Mouse (Mus musculus) olfactory bulb, adult 2 months (tissue): ENCODE results near the gene Acvr2a.
A peak's percentile ranks its signal among the peaks of the same experiment; 100 is the strongest.

Experiments used
- CTCF ChIP-seq: fragments of 200-500 bp; IDR thresholded peaks from 2 replicates; pipeline ENCODE4 v1.5.1; 2012; ENCODE audit warnings: low read depth, mild to moderate bottlenecking, low read length, moderate library complexity; ENCODE audit not compliant: insufficient read depth
- POLR2A ChIP-seq: fragments of 200-500 bp; IDR thresholded peaks from 2 replicates; pipeline ENCODE4 v1.6.1; 2012; ENCODE audit warnings: mild to moderate bottlenecking, low read depth, low read length, moderate library complexity; ENCODE audit not compliant: insufficient read depth

DNA sequence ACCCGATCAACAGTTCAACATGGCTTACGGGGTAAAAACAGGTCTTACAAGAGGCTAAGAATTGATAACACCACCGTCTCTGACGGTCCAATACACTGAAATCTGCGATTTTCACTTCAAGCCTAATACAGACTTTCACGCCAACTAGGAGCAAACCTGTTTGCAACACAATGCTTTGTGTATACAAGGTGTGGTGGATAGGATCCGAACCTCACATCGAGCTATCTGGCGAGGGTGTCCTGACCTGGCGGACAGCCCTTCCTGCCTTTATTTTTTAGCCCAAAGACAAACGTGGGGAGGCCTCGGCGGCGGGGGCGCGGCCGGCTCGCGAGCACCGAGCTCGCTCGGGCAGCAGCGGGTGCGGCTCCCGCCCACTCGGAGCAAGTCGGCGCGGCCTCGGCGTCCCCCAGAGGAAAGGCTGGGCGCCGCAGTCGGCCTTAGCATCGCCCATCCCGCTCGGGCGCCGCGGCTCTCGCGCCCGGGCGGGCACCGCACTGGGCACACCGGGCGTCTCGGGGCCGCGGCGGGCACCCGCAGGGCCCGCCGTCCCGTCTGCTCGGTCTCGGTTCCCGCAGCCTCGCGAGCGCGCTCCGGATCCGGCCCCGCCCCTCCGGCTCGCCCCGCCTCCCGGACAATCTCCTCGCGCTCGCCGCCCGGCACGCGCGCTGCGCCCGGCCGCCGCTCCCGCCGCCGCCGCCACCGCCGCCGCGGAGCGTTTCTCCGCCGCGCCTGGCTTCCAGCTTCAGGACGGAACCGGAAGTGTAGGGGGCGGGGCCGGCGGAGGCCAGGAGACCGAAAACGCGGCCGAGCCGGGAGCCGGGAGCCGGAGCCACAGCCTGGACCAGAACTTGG is at the start of gene Acvr2a:
- TF ChIP-seq CTCF, result no peak
- peak; percentile 65 for TF ChIP-seq POLR2A
